Mouse (Mus musculus) liver, postnatal 0 days (tissue): ENCODE measurements around the gene Cmc2. TPM values are rescaled to one million over a fixed set of nuclear protein-coding genes. Genes with fewer than 3 reads are reported as not detected.

Experiments used
- ATAC-seq: fragments of 200-750 bp; cut with Nextera tagmentation; 2 replicates; pipeline ENCODE4 v1.8.0; 2017; ENCODE audit warnings: mild to moderate bottlenecking, moderate library complexity
- DNase-seq: peaks from one replicate; pipeline ENCODE4 v3.0.0-alpha.2; 2016
- H3K27ac ChIP-seq: fragments of 300-500 bp; sonication (generic); 2 replicates; pipeline ENCODE4 v1.5.1; 2014; ENCODE audit warnings: antibody characterized with exemption, moderate library complexity, mild to moderate bottlenecking, low read depth
- H3K27me3 ChIP-seq: fragments of 300-500 bp; sonication (generic); 2 replicates; pipeline ENCODE4 v1.6.1; 2014; ENCODE audit warnings: low read length, control low read depth, mixed read lengths; ENCODE audit not compliant: insufficient read depth
- H3K36me3 ChIP-seq: fragments of 300-500 bp; sonication (generic); replicated peaks from 2 replicates; pipeline ENCODE4 v1.6.1; 2014; ENCODE audit warnings: mild to moderate bottlenecking, control low read depth, low read length, moderate library complexity, mixed read lengths; ENCODE audit not compliant: insufficient read depth
- H3K4me1 ChIP-seq: fragments of 300-500 bp; sonication (generic); 2 replicates; pipeline ENCODE4 v1.6.1; 2014; ENCODE audit warnings: antibody characterized with exemption, mild to moderate bottlenecking, control low read depth; ENCODE audit not compliant: insufficient read depth
- H3K4me2 ChIP-seq: fragments of 300-500 bp; sonication (generic); 2 replicates; pipeline ENCODE4 v1.6.1; 2014; ENCODE audit warnings: low read depth, mild to moderate bottlenecking, low read length, moderate library complexity, mixed read lengths
- H3K4me3 ChIP-seq: fragments of 300-500 bp; sonication (generic); 2 replicates; pipeline ENCODE4 v1.5.1; 2014; ENCODE audit warnings: low read depth, low read length
- H3K9ac ChIP-seq: fragments of 300-500 bp; sonication (generic); replicated peaks from 2 replicates; pipeline ENCODE4 v1.6.1; 2014; ENCODE audit warnings: mild to moderate bottlenecking, moderate library complexity
- H3K9me3 ChIP-seq: fragments of 300-500 bp; sonication (generic); 2 replicates; pipeline ENCODE4 v1.6.1; 2016; ENCODE audit warnings: mild to moderate bottlenecking, control low read depth, low read length, mixed read lengths
- CTCF ChIP-seq: sonication (generic); IDR thresholded peaks from 2 replicates; pipeline ENCODE4 v1.5.1; 2016; ENCODE audit warnings: antibody characterized with exemption, low read depth
- EP300 ChIP-seq: IDR thresholded peaks from 2 replicates; pipeline ENCODE4 v1.6.1; 2016; ENCODE audit warnings: antibody characterized with exemption, low read depth, mild to moderate bottlenecking
- WGBS: fragments of 180-500 bp; shearing (Covaris S2); extraction: QIAGEN DNeasy Blood & Tissue Kit; methylation state at CpG from one replicate; pipeline ENCODE4 v1.1.7; 2014; ENCODE audit not compliant: insufficient replicate concordance; 5-methylcytosine and 5-hydroxymethylcytosine counted together
- polyA plus RNA-seq: library from polyadenylated mRNA; unstranded; fragments of >200 nt; fragmentation: Nextera tagmentation; extraction: Ambion mirVana; gene quantifications from 2 replicates; pipeline ENCODE4 v1.2.1, GENCODE M21; 2015

Cmc2 gene
- polyA plus RNA-seq, 1 experiment from 2014 or later = 47.3 TPM

DNA sequence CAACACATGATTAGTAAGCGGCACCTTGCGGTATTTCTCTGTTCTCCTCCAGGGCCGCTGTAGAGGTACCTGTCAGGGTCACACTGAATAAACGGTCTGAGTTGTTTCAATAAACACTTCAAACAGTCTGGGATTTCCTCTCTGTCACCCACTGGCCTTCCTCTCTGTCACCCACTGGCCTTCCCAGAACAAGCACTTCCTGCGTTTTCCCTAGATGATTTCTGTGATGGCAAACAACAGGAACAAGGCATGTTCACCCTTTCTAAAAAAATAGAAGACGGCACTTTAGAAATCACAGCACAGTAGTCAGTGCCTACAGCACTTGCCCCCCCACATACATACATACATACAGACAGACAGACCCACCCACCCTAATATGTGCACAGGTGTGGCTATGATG, 25.7 kb downstream of the Cmc2 start:
- Histone ChIP-seq H3K4me1 (no peaks in the 10 kb centered on the region), H3K36me3 (0 out of 2 replicates have a peak, but pooled peaks cover 3% of the 10 kb centered on the region), H3K9me3 (no peaks in the 10 kb centered on the region), H3K4me3 (no peak overlapping the region), H3K9ac (no peak overlapping the region), H3K27me3 (no peaks in the 10 kb centered on the region), H3K4me2 (no peak overlapping the region), H3K27ac (no peak overlapping the region)
- TF ChIP-seq CTCF (no peak), EP300 (no peak)
- no peak for DNase-seq
- WGBS = 92% methylated on average over 6 of the region's 6 CpGs
- no peak for ATAC-seq

DNA sequence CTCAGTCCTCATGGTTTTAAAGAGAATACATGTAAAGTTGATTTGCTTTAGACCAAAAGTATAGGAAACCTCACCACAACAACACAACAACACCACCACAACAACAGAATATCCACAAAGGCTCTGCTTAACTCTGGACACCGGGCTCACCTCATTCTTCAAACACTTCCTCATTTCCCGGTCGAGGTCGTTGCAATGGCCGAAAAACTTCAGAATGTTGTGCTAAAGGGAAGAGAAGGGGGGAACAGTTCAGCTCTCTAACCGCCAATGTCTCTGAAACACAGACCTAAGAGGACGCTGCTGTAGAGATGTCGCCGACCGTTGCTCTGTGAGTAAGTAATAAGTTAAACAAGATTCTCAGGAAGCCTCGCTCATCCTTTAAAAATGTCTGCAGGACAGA, 27.3 kb downstream of the Cmc2 start:
- H3K36me3 ChIP-seq = peaks cover 7% of the 10 kb centered on the region; the same call in 1 of the 2 replicates
- H3K4me2 ChIP-seq = no peak overlapping the region
- H3K9ac ChIP-seq = no peak overlapping the region
- H3K4me3 ChIP-seq = no peak overlapping the region
- H3K27me3 ChIP-seq = no peaks in the 10 kb centered on the region
- WGBS = 64% methylated on average over 11 of the region's 11 CpGs
- no peak overlapping the region for H3K27ac ChIP-seq
- DNase-seq = no peak
- ATAC-seq = no peak
- H3K9me3 ChIP-seq = no peaks in the 10 kb centered on the region
- no peaks in the 10 kb centered on the region for H3K4me1 ChIP-seq
- TF ChIP-seq EP300 (no peak), CTCF (no peak)

DNA sequence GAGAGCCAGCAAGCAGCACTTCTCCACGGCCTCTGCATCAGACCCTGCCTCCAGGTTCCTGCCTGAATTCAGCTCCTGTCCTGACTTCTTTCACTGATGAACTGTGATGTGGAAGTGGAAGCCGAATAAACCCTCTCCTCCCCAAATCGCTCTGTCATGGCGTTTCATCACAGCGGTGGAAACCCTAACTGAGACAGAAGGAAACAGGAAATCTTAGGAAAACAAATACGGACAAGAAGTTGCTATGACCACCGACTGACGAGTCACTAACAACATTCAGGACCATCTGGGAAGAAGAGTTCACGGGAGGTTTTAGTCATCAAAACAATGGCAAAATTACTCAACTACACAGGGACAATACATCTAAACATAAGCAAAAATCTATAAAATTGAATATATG, 28.6 kb downstream of the Cmc2 start:
- 74% methylated on average over 9 of the region's 9 CpGs for WGBS
- Histone ChIP-seq H3K27ac (no peak overlapping the region), H3K4me1 (no peaks in the 10 kb centered on the region), H3K9ac (no peak overlapping the region), H3K4me2 (no peak overlapping the region), H3K4me3 (no peak overlapping the region), H3K36me3 (peaks cover 18% of the 10 kb centered on the region), H3K27me3 (no peaks in the 10 kb centered on the region), H3K9me3 (no peaks in the 10 kb centered on the region)
- no peak for DNase-seq
- ATAC-seq = no peak
- TF ChIP-seq EP300 (no peak), CTCF (no peak)

DNA sequence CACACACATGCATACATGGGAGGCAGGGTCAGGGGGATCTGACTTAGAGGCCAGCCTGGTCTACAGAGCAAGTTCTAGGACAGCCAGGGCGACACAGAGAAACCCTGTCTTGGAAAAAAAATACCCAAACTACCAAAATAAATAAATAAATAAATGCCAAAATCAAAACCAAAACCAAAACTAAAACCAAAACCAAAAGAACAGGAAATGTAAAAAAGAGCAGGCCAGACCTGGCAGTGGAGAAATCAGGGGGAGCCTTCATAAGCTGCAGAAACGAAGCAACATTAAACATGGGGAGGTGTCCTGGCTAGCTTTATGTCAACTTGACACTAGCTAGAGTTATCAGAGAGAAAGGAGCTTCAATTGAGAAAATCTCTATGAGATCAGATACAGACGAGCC, 29.1 kb downstream of the Cmc2 start:
- Histone ChIP-seq H3K9me3 (no peaks in the 10 kb centered on the region), H3K27ac (no peak overlapping the region), H3K4me3 (no peak overlapping the region), H3K4me1 (no peaks in the 10 kb centered on the region), H3K27me3 (no peaks in the 10 kb centered on the region), H3K9ac (no peak overlapping the region), H3K4me2 (no peak overlapping the region), H3K36me3 (peaks cover 21% of the 10 kb centered on the region)
- no peak for TF ChIP-seq EP300
- no peak for TF ChIP-seq CTCF
- no peak for DNase-seq
- no peak for ATAC-seq
- WGBS = 75% methylated on average over 3 of the region's 3 CpGs

DNA sequence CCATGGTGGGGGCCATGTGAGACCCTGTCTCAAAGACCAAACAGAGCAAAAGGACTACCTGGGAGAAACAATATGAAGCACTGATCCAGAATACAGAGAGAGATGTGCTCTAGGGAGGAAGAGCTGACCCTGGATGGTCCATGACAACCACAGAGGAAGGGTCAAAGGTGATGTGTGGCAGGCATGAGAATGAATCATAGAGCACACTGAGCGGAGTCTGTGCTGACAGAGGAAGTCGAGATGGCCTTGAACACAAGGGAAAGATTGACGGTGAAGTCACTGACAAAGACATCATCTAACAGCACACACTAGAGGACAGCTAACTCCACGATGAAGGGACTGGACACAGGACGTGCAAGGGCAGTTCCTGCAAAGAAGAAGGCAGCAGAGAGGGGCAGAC, 29.8 kb downstream of the Cmc2 start:
- Histone ChIP-seq H3K4me3 (no peak overlapping the region), H3K9me3 (no peaks in the 10 kb centered on the region), H3K27me3 (no peaks in the 10 kb centered on the region), H3K27ac (no peak overlapping the region), H3K9ac (no peak overlapping the region), H3K36me3 (peaks cover 21% of the 10 kb centered on the region), H3K4me1 (no peaks in the 10 kb centered on the region), H3K4me2 (no peak overlapping the region)
- no peak for TF ChIP-seq EP300
- TF ChIP-seq CTCF = no peak
- no peak for DNase-seq
- WGBS = 77% methylated on average over 5 of the region's 5 CpGs
- no peak for ATAC-seq

DNA sequence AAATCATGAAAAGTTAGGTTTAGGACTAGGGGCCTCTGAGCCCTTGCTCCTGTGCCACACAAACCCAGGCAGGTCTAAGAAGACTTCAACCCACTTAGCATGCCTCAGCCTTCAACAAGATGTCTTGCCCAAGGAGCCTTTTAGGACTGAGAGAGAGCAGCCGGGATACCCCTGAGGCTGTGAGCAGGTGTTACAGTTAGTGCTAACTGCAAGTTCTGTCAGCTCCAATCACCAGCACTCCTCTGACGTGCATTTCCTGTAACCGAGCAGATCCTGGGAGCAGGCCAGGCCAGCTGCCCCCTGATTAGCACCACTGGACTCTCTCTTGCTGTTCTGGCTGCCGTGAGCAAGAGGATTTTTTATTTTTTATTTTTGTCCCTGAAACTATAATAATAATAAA, 33.4 kb downstream of the Cmc2 start:
- DNase-seq (no peak), ATAC-seq (no peak)
- Histone ChIP-seq H3K4me2 (no peak overlapping the region), H3K4me3 (no peak overlapping the region), H3K27me3 (no peaks in the 10 kb centered on the region), H3K27ac (no peak overlapping the region), H3K9me3 (no peaks in the 10 kb centered on the region), H3K9ac (no peak overlapping the region), H3K4me1 (no peaks in the 10 kb centered on the region), H3K36me3 (peaks cover 19% of the 10 kb centered on the region)
- TF ChIP-seq CTCF = no peak
- no peak for TF ChIP-seq EP300
- 78% methylated on average over 4 of the region's 4 CpGs for WGBS

- H3K27ac ChIP-seq = no peak overlapping the region
- TF ChIP-seq CTCF (no peak), EP300 (no peak)
- WGBS = 69% methylated on average over 8 of the region's 8 CpGs
- no peaks in the 10 kb centered on the region for H3K27me3 ChIP-seq
- H3K4me1 ChIP-seq = no peaks in the 10 kb centered on the region
- H3K9me3 ChIP-seq = peaks cover 2% of the 10 kb centered on the region; the same call in 1 of the 2 replicates
- DNase-seq = no peak
- no peak overlapping the region for H3K4me3 ChIP-seq
- H3K36me3 ChIP-seq = no peaks in the 10 kb centered on the region
- H3K9ac ChIP-seq = no peak overlapping the region
- no peak overlapping the region for H3K4me2 ChIP-seq
- no peak for ATAC-seq
Measured at GRCm38 (mm10) chr8:116881396-116881795, 39.9 kb downstream of the Cmc2 start.
